Mouse (Mus musculus): ENCODE measurements around the gene Adcy6.
A peak's percentile ranks its signal among the peaks of the same experiment; 100 is the strongest.

DNA sequence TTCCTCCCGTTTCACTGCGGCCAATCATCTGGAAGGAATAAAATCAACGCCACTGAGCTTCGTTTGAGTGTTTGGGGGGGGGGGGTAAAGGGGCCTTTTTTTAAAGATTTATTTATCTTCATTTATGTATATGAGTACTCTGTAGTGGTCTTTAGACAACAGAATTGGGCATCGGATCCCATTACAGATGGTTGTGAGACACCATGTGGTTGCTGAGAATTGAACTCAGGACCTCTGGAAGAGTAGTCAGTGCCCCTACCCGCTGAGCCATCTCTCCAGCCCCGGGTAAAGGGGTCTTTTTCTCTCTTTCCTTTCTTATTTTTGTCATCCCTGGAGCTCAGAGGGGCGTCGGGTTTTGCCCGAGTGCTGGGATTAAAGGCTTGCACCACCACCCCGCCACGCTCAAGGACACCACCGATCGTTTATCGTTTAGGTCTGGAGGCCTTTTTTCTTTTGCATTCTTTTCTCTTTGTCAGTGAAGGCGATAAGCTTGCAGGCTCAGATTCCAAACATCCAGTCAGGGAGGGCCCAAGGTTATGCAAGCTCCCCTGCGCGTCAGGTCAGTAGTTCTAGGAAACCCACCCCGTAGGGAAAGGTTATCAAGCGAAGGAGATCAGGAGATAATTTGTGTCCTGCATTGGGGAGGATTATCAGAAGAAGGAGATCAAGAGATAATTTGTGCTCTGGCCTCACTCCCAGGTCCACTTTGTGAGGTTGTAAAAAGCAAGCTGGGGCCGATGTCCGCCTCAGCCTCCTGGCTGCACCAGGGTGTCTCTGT, 41.4 kb downstream of the Adcy6 start:
- TF ChIP-seq GATA1 (IDR thresholded peaks at IDR 0.05; ENCODE audit: low read length) (peak; percentile 73), TAL1 (IDR thresholded peaks at IDR 0.05; ENCODE audit: low read length) (no peak)
